Mouse (Mus musculus) liver, embryonic 14.5 days (tissue): ENCODE results near the gene Nav1.

ENCODE experiments used
- CTCF ChIP-seq: IDR thresholded peaks from 2 replicates; pipeline ENCODE4 v1.5.1; 2016; ENCODE audit warnings: antibody characterized with exemption, low read depth, control low read depth
- EP300 ChIP-seq: IDR thresholded peaks from 2 replicates; pipeline ENCODE4 v1.6.1; 2016; ENCODE audit warnings: antibody characterized with exemption, low read depth

DNA sequence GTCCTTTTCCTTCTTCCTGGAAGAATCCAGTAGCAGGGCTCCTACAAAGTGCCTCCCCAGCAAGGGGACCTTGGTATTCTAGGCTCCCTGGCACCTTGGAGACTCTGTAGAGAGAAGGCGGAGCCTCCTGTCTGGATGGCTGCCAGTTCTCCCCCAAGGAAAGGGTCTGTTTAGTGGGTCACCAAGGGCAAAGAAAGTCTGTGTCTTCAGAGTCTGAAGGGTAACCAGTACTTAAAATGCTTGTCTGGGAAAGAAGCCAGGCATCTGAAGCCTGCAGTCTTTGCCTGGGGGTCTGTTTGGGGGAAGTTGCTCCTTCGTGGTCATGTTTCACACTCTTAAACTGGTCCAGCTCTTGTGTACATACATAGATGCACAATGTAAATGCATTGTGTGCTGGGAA is 29.3 kb downstream of the Nav1 start:
- TF ChIP-seq CTCF (no peak), EP300 (no peak)
